Mouse (Mus musculus): ENCODE data around the gene Tmem207.

Gene Tmem207

DNA sequence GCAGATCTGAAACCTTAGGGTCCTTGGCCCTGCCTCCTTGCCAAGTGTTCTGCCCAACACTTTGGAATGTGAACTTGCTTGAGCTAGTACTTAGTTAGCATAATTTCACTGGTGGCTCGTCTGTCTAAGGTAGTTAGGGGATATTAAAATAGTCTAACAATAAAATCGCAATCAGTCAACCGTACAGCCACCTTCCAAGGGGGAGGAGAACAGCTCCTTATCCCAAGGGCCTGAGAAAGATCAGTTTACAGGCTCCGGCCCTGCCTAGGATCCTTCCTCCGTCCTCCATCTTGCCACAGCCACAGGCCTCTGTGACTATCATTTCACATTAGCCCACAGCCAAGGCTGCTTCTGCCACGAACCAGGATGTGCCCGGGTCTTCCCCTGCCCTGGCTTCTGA lies 63.7 kb downstream of the Tmem207 start, which contains the start of gene Cldn16:
Gene Cldn16, plus strand, starts transcription at position 301 of the 400 bp plus-strand sequence.
- intact Hi-C loops (cut with DNase I), result no loop called here

DNA sequence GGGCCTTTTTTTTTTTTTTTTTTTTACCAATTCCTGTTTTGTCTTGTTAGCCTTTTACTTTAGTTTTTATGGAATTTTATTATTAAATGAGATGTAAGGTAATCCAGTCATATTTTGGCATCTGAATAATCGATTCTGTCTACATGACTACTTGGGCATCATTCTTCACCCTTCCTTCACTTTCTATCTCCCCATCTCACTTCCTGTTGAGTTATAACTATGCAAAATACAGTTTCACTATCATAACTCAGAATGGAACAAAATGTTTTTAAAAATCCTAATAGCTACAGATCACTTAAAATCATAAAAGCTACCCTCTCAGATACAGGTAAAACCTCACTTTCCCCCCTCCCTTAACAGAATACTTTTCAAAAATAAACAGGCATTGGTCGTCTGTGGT lies 70.4 kb downstream of the Tmem207 start:
- intact Hi-C loops (cut with DNase I), result no loop called here

DNA sequence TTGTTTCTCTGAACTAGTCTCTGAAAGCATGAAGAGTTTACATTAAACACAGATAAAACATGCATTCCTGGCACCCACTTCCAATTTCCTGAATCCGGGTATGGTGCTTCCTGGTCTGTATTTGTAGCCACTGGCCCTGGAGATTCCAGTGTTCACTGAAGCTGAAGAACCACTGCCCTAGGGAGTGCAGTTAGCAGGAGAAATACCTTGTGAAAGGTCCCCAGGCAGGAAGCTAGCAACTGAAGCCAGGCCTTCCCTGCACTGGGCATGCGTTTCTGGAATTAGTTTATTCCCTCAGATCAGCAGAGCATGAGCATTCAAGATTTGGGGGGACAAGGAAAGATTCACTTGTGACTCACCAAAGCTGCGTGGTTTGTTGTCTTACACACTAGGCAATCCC lies 72.4 kb downstream of the Tmem207 start:
- intact Hi-C loops (cut with DNase I), result no loop called here

All from adrenal gland (tissue).